Mouse (Mus musculus): ENCODE data around the gene Arhgap10. TPM values are rescaled to one million over a fixed set of nuclear protein-coding genes. Genes with fewer than 3 reads are reported as not detected.

Gene Arhgap10
- 10 to 100 TPM in 1 of 2 experiments, 1 to 10 TPM in 1; 9.9 to 10.6 TPM for total RNA-seq (2023)

GRCm38 (mm10) chr8:77517301-77518200 lies at the start of gene Arhgap10:
TSS of gene Arhgap10 (minus strand) at chr8:77517953.

GRCm38 (mm10) chr8:77549121-77549706 lies 31.5 kb upstream of the Arhgap10 start, which contains the start of gene Prmt9:
TSS of gene Prmt9 (plus strand) at chr8:77549397.

Other genes starting within 250 kb of the Arhgap10 start
- gene Prmt9, start 31.4 kb upstream of the Arhgap10 start, total RNA-seq (2023), result 10 to 100 TPM; 16.3 to 16.6 TPM
- 1 to 10 TPM; 6.5 to 8.2 TPM for gene Tmem184c, start 92.7 kb upstream of the Arhgap10 start, total RNA-seq (2023)
- gene Ednra, start 206.5 kb upstream of the Arhgap10 start, total RNA-seq (2023), result 1 to 10 TPM; 3.2 to 3.4 TPM